ENCODE assay signal across 11 mouse cellular contexts in the genomic region with DNA sequence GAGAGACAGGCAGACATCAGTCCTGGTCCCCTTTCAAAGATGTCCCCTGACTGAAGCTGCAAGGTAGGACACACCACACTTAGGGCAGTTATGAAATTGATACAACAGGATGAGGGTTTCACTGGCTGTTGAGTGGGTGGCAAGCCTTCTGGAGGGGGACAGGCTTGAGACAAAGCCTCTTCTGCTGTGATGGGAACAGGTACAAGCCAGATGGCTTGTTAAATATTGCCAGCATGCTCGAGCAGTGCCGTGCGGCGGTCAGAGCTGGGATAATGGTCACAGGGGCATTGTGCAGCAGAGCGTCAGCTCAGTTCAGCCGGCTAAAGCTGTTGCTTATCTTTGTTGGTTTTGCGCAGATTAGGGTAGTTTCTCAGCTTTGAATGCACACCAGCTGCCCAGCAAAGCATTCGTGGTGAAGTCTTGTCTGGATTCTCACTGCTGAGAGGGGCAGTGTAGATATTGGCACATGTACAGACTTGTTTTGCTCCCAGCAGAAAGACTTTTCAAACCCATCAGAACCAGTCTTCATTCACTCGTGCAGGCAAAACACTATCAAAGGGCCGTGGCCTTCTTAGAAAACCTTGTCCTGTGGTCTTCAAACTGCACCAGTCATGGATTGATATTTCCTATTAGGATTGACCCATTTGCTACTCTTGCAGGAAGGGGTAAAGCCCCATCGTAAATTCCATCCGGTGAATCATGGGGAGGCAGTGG.
DNase-seq lines count a peak whose midpoint lies in the region; ATAC-seq and TF ChIP-seq lines count a peak whose summit lies in the region.
"Had no signal": no experiment of that assay in that cellular context is flagged by ENCODE, and none has a peak within 500 bp of the region (broad histone marks: within the 10 kb centered on the region; RNA-seq: fewer than 3 reads in every experiment).

No protein-coding gene starts in this region.

- H3K27me3 ChIP-seq in lung, postnatal 0 days (replicated peaks; ENCODE audit: insufficient read depth, low read length): no peaks in the 10 kb centered on the region
- no peaks in the 10 kb centered on the region for H3K27me3 ChIP-seq in hindbrain, postnatal 0 days (ENCODE audit: insufficient read depth, low read length)
- H3K27me3 ChIP-seq in stomach, postnatal 0 days (ENCODE audit: control insufficient read depth, insufficient read depth, low read length): no peaks in the 10 kb centered on the region
- H3K27me3 ChIP-seq: heart, embryonic 15.5 days; liver, embryonic 15.5 days had no signal

- TF ChIP-seq EP300 in lung, postnatal 0 days (IDR thresholded peaks at IDR 0.05): no peak
- TF ChIP-seq EP300 in stomach, postnatal 0 days (optimal IDR thresholded peaks at IDR 0.05): no peak

- H3K4me3 ChIP-seq in lung, postnatal 0 days (ENCODE audit: low read depth, low read length): no peak overlapping the region
- H3K4me3 ChIP-seq in lung, adult 2 months (replicated peaks; ENCODE audit: extremely low read depth, low read depth, low read length): no peak overlapping the region
- no peak overlapping the region for H3K4me3 ChIP-seq in hindbrain, postnatal 0 days (ENCODE audit: low read length)
- H3K4me3 ChIP-seq in stomach, postnatal 0 days (ENCODE audit: low read depth, low read length): no peak overlapping the region
- H3K4me3 ChIP-seq: heart, embryonic 15.5 days; liver, embryonic 15.5 days had no signal

- DNase-seq in lung, postnatal 0 days (ENCODE audit: low spot score): no peak
- DNase-seq in lung, adult 2 months: no peak
- DNase-seq in hindbrain, postnatal 0 days (ENCODE audit: low spot score): peak; percentile 54
- DNase-seq in layer of hippocampus, adult 9-11 months: peak; percentile 13
- DNase-seq in stomach, postnatal 0 days (ENCODE audit: low spot score): peak; percentile 79
- no peak for DNase-seq in adrenal gland, postnatal 14 days
- no peak for DNase-seq in adrenal gland, adult (ENCODE audit: inconsistent age in 2 of 2, low spot score in 1 of 2)
- DNase-seq in lung, adult 18-20 months: no peak

- no peak overlapping the region for H3K27ac ChIP-seq in lung, postnatal 0 days (ENCODE audit: low read length)
- H3K27ac ChIP-seq in hindbrain, postnatal 0 days: no peak overlapping the region
- peak overlapping the region; percentile 49; the same call in 1 of the 2 replicates for H3K27ac ChIP-seq in stomach, postnatal 0 days (replicated peaks)
- H3K27ac ChIP-seq: heart, embryonic 15.5 days; liver, embryonic 15.5 days had no signal

- 39% methylated on average over 12 of the region's 12 CpGs for WGBS in lung, postnatal 0 days
- 51% methylated on average over 12 of the region's 12 CpGs for WGBS in lung, adult 2 months
- 43% methylated on average over 12 of the region's 12 CpGs for WGBS in hindbrain, postnatal 0 days
- WGBS in stomach, postnatal 0 days: 38% methylated on average over 12 of the region's 12 CpGs

- no peak overlapping the region for H3K4me2 ChIP-seq in lung, postnatal 0 days (replicated peaks; ENCODE audit: low read depth, low read length)
- no peak overlapping the region for H3K4me2 ChIP-seq in hindbrain, postnatal 0 days (ENCODE audit: low read depth, low read length)
- no peak overlapping the region for H3K4me2 ChIP-seq in stomach, postnatal 0 days (replicated peaks; ENCODE audit: low read depth)
- H3K4me2 ChIP-seq: heart, embryonic 15.5 days; liver, embryonic 15.5 days had no signal

- no peak for TF ChIP-seq POLR2A in lung, adult 2 months (IDR thresholded peaks at IDR 0.05; ENCODE audit: borderline replicate concordance, extremely low read depth, low read depth, low read length)

- H3K9ac ChIP-seq in lung, postnatal 0 days (replicated peaks; ENCODE audit: low read depth): no peak overlapping the region
- H3K9ac ChIP-seq in hindbrain, postnatal 0 days (replicated peaks; ENCODE audit: low read length): no peak overlapping the region
- H3K9ac ChIP-seq in stomach, postnatal 0 days (ENCODE audit: low read length): no peak overlapping the region
- H3K9ac ChIP-seq: heart, embryonic 15.5 days; liver, embryonic 15.5 days had no signal

- no peaks in the 10 kb centered on the region for H3K9me3 ChIP-seq in lung, postnatal 0 days (ENCODE audit: low read length)
- H3K9me3 ChIP-seq in hindbrain, postnatal 0 days (ENCODE audit: low read length): no peaks in the 10 kb centered on the region
- H3K9me3 ChIP-seq in stomach, postnatal 0 days (ENCODE audit: control insufficient read depth, low read length): no peaks in the 10 kb centered on the region
- H3K9me3 ChIP-seq: heart, embryonic 15.5 days; liver, embryonic 15.5 days had no signal

- H3K36me3 ChIP-seq in lung, postnatal 0 days (ENCODE audit: insufficient read depth, low read length): no peaks in the 10 kb centered on the region
- no peaks in the 10 kb centered on the region for H3K36me3 ChIP-seq in hindbrain, postnatal 0 days (ENCODE audit: insufficient read depth, low read length)
- no peaks in the 10 kb centered on the region for H3K36me3 ChIP-seq in stomach, postnatal 0 days (ENCODE audit: control insufficient read depth, insufficient read depth, low read length)
- H3K36me3 ChIP-seq: G1E; heart, embryonic 15.5 days; liver, embryonic 15.5 days had no signal

- peak; percentile 24; the same call in 1 of the 2 replicates for TF ChIP-seq CTCF in lung, postnatal 0 days (IDR thresholded peaks at IDR 0.05)
- TF ChIP-seq CTCF in lung, adult 2 months (IDR thresholded peaks at IDR 0.05; ENCODE audit: insufficient read depth, low read length): no peak
- TF ChIP-seq CTCF in hindbrain, postnatal 0 days (IDR thresholded peaks at IDR 0.05; ENCODE audit: low read depth): 0 out of 2 replicates have a peak, but pooled peaks have one; percentile 10
- TF ChIP-seq CTCF in stomach, postnatal 0 days (IDR thresholded peaks at IDR 0.05; ENCODE audit: low read depth): peak; percentile 52

- peak; percentile 54 for ATAC-seq in lung, postnatal 0 days
- ATAC-seq in hindbrain, postnatal 0 days: peak; percentile 70
- peak; percentile 92 for ATAC-seq in stomach, postnatal 0 days (ENCODE audit: low FRiP score, low TSS enrichment)

- H3K4me1 ChIP-seq in lung, postnatal 0 days (ENCODE audit: insufficient read depth, low read depth, low read length): no peaks in the 10 kb centered on the region
- H3K4me1 ChIP-seq in lung, adult 2 months (ENCODE audit: control insufficient read depth, insufficient read depth, low read length): no peaks in the 10 kb centered on the region
- H3K4me1 ChIP-seq in hindbrain, postnatal 0 days (ENCODE audit: insufficient read depth, low read length): no peaks in the 10 kb centered on the region
- H3K4me1 ChIP-seq in stomach, postnatal 0 days (replicated peaks; ENCODE audit: control insufficient read depth, insufficient read depth): no peaks in the 10 kb centered on the region
- H3K4me1 ChIP-seq: heart, embryonic 15.5 days had no signal

Comparison
In these comparisons a context has a peak if more than half of its experiments do, and no peak if none do; other contexts are left out.
1. DNase-seq: peak in hindbrain, postnatal 0 days (single experiment), layer of hippocampus, adult 9-11 months (single experiment) and stomach, postnatal 0 days (single experiment); none in lung, postnatal 0 days (single experiment), lung, adult 2 months (single experiment), adrenal gland, postnatal 14 days (single experiment), adrenal gland, adult (0 of 2) and lung, adult 18-20 months (0 of 2).
2. Peak in every context shown above with its lines, with median percentiles within 50 percentile points of each other: ATAC-seq.